Mouse (Mus musculus) inflammation-experienced regulatory T-cells, adult 6 months (primary cell): Measurements from ENCODE around the gene Taldo1. TPM values are rescaled to one million over a fixed set of nuclear protein-coding genes. Genes with fewer than 3 reads are reported as not detected.

ENCODE experiments used
- ATAC-seq: one replicate; pipeline ENCODE4 v1.8.0; 2017
- polyA plus RNA-seq, 3 experiments: library from polyadenylated mRNA; unstranded; fragments of 100-300 nt; shearing (Covaris generic); gene quantifications; one replicate each; pipeline ENCODE4 v1.2.1; 2017

Taldo1 gene
- polyA plus RNA-seq, 3 experiments from 2014 or later, result 271 to 329 (median 303) TPM

GRCm38 (mm10) chr7:141426948-141427730 lies 35.1 kb downstream of the Taldo1 start:
- ATAC-seq, result no peak

DNA sequence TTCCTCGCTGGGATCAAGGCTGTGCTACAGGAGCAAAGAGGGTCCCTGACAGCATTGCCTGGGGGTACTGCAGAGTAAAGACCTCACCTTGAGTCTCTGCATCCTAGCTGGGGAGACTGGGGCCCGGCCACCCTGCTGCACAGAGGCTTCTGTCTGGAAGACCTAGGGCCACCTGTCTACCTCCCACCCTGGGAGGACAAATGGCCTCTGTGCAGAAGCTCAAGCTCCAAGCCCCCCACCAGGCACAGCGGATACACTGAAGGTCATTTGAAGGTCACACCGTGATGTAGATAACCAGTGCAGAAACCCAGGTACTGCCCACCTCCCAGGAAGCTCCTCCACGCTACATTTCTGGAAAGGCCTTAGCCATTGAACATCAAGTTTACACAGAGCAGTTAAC lies 36.7 kb downstream of the Taldo1 start:
- no peak for ATAC-seq

DNA sequence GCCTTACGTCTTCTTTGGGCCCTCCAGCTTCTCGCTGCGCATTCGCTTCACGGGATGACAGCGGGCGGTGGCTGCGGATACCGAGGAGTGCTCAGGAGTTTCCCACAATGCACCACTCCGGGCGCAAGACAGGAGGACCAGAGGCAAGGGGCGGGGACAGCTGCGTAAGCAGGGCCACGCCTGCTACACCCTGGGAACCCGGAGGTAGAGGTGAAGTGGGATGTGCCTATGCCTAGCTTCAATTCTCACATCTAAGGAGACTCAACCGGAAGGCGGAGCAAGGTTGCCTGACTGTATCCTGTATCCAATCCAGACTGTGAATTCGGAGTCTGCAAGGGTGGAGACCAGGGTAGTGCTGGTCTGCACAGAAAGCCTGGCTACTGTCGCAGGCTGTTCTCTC lies 37.3 kb downstream of the Taldo1 start, which contains the start of gene Cend1:
Gene Cend1, minus strand, starts transcription at position 182 of the 400 bp plus-strand sequence.
- no peak for ATAC-seq

GRCm38 (mm10) chr7:141429840-141430584 lies 38.0 kb downstream of the Taldo1 start:
- no peak for ATAC-seq

DNA sequence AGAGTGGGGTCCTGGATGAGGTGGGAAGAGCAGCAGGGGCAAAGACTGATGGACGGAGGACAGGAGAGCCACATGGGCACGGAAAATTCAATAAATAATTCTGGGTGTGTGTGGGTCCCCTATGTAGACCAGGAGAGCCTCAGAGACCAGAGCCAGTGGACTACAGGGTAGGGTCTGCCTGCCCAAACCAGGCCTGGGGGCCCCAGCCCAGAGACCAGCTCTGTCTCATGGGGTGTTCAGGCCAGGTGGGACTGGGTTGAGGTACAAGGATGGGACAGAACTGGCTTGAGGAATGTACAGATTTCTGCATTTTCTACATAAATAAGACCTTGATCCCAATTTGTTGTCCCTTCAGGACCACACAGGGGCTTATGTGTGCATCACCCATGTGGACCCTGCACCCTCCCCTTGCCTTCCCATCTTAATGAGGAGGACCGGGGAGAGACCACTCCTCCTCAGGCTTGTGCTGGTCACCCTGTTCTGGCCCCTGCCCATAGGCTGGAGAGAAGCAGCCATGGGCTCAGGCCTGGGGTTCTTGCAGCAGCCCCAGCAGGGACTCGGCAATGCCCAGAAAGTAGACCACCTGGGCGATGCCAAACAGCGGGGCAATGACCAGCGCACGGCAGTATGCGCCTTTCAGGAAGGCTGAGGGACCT lies 38.7 kb downstream of the Taldo1 start:
- no peak for ATAC-seq

GRCm38 (mm10) chr7:141431434-141432185 lies 39.6 kb downstream of the Taldo1 start:
- ATAC-seq, result no peak

- no peak for ATAC-seq
Measured at GRCm38 (mm10) chr7:141432186-141432611, 40.2 kb downstream of the Taldo1 start.

DNA sequence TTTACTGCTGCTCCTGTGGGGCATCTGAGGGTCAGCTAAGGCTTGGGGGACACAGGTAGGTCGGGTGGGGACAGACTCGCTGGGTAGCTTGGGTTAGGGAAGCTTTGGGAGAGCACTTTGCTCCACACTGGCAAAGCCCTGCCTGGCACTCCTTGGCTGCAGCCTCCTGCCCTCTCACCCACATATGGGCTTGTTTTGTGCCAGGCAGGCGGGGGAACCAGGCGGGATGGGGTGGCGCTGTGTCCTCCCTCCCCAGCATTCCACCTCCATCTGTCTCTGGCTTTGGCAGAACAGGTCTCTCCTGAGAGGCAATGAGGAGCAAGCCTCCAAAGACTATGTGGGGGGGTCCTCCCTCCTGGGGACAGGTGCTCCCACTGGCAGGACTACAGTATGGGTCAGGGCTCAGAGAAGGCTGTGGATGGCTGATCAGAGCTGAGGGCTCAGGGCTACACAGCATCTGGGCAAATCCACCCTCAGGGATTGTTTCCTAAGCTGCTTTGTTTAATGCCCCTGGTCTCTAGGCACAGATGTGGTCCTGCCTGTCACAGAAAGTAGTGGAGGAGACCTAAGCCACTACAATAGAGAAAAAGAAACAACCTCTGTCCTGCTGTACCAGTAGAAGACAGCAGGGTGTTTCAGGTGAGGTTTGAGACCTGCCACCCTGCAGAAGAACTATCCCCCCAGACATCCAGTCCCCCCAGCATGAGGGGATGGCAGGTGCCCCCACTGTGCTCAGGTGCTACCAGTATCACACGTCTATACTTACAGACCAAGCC lies 40.9 kb downstream of the Taldo1 start:
- ATAC-seq, result no peak

DNA sequence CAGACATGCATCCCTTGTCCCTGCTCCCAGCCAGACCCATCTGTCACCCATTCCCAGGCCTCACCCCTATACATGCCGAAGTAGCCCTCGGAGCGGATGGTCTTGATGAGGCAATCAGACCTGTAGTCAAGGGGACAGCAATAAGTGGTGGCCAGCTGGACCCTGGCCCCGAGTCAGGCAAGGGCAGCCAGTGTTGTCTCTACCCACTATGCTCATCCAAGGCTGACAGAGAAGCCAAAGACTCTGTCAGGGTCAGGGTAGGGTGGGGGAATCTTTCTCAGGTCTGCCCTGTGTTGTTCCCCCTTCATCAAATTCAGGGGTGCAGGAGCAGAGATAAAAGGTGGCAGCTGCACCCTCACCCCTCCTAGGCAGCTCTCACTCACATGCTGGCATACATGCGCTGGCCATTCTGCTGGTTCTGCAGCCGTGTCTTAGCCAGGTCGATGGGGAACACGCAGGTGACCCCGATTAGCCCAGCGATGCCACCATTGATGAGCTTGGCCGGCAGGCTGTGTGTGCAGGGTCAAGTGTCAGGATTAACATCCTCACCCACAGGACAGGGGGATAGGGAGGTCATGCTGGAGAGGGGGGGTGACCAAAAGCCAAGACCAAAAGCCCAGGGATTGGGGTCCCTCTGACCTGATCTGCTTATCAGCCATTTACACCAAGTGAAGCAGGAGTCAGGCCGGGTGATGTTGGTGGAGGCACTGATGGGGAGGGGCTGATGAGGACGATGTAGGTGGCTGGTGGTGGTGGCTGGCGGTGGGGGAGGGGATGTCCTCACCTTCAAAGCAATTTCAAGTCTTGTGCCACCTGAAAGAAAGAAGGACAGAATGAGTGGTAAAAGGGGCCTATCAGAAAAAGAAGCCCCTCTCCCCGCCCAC lies 41.8 kb downstream of the Taldo1 start:
- no peak for ATAC-seq

- no peak for ATAC-seq
Measured at GRCm38 (mm10) chr7:141434464-141434863, 42.5 kb downstream of the Taldo1 start.

GRCm38 (mm10) chr7:141435129-141435855 lies 43.3 kb downstream of the Taldo1 start:
- ATAC-seq, result peak; percentile 63

GRCm38 (mm10) chr7:141435856-141436522 lies 44.0 kb downstream of the Taldo1 start:
- no peak for ATAC-seq

DNA sequence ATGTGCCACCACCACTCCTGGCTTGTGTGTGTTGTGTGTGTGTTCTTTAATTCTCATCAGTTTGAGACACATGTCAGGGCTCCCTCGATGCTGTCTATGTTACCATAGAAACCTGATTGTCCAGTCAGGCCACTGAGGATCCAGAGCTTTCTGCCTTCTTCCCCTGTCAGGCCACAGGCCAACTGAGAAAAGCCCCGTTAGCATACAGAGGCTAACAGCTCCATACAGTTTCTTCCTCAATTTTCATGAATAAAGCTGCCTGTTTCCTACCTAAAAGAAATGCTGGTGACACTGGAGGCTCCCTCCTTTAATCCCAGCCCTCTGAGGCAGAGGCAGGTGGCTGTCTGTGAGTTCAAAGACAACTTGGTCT lies 44.5 kb downstream of the Taldo1 start:
- ATAC-seq, result no peak

DNA sequence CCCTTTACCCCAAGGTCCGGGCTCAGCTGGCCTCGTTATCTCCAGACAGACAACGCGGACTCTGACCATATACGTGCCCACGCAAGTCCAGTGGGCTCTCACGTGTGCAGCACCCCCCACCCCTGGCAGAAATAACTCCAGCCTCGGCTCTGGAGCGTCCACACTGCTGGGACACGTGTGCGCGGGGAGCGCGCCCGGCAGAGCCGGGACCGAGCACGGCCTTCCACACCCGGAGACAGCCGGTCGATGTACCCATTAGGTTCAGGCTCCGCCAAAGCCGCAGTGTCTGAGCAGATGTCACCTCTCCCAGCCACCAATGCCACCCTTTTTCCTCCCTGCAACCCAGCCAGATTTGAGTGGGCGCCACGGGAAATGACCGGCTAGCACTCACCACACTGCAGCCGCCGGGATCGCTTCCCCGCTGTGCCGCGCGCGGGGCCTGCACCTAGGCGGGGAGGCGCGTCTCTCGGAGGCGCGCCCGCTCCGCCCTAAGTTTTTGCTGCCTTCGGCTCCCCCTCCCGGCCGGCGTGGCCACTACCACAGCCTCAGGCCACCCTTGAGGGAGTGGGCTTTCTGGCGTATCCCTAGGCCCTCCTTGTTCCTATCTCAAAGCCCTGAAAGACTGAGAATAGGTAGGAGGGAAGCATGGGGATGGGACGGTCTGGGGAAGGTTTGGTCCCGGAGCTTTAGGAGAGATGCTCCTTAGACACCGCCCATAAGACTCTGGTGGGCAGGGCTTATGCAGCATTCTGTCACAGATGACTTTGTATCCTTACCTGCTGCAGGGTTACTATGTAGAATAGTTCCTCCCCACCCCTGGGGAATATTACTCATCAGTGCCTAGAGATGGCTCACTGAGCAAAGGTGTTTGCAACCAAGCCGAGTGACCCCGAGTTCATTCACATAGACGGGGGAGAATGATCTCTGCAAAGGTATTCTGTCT lies 45.5 kb downstream of the Taldo1 start, which contains the start of gene Slc25a22:
Gene Slc25a22, minus strand, starts transcription at position 715 of the 943 bp plus-strand sequence.
- peak; percentile 84 for ATAC-seq

DNA sequence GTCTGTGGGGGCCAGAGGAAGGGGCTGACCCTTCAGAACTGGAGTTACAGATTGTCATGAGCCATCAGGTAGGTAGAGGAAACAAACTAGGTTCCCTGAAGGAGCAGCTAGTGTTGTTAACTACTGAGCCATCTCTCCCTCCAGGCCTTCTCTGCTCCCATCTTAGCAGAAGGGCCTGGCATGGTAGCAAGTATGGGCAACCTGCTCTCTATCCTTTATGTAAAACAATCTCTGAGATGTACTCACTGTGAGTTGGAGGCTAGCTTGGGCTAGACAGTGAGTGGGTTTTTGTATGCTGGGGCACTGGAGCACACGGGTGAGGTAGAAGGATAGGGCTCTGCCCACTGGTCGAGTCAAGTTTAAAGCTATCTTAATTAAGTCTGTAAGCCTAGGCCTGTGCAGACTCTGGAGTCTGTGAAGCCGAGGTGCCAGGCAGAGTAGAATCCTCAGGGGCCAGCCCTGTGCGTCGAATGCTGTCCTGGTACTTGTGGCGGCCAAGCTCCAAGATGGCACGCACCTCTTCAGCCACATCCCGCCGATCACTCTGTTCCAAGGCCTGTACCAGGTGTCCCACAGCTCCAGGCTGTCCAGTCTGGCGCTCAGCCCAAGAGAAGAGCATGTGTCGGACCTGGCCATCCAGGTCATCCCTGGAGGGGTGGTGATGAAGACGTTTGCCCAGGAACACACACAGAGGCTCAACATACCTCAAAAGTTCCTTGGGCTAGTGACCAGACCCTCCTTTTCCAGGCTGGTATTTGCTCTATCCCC lies 46.4 kb downstream of the Taldo1 start:
- ATAC-seq, result no peak

GRCm38 (mm10) chr7:141439140-141439679 lies 47.2 kb downstream of the Taldo1 start:
- no peak for ATAC-seq

DNA sequence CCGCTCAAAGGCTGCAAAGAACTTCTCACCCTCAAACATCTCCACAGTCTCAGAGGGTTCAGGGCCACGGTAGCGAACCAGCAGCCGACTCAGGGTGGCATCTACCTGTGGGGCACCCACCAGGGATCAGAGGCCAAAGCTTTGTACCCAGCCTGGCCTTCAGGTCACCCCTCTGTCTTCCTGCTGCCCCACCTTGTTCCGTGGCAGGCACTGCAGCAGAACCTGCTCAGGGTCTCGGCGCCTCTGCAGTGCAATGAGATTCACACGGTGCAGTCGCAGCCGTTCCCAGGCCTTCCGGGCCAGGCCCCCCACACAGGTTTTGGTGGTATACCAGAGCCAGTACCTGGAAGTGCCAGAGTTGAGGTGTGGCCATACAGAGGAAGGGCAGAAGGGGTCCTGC lies 47.8 kb downstream of the Taldo1 start:
- no peak for ATAC-seq
